Mouse (Mus musculus): ENCODE data around the gene Fgfr2.
A peak's percentile ranks its signal among the peaks of the same experiment; 100 is the strongest.

Fgfr2 gene

DNA sequence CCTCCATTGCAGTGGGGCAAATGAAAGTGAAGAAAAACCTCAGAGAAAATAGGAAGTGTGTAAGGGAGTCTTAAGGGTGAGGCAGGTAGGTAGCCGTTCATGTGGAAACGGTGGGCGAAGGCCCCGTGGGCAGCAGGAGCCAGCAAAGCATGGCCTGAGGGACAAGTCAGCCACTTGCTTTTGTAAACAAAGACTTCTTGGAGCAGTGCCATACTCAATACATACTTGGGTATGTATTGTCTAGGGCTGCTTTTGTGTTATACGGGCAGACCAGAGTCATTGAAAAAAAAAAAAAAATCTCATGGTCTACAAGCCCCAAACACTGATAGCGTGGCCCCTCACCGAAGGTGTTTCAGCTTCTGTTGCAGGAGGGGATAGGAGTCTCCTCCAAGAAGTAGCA, 2878.6 kb downstream of the Fgfr2 start:
- no peak for DNase-seq (ENCODE audit: low spot score)

GRCm38 (mm10) chr7:130243811-130244210, 2879.3 kb downstream of the Fgfr2 start:
- DNase-seq (ENCODE audit: low spot score): no peak

GRCm38 (mm10) chr7:130240191-130240590, 2883.0 kb downstream of the Fgfr2 start:
- DNase-seq (ENCODE audit: low spot score): no peak

GRCm38 (mm10) chr7:130237244-130237643, 2885.9 kb downstream of the Fgfr2 start:
- no peak for DNase-seq (ENCODE audit: low spot score)

GRCm38 (mm10) chr7:130233777-130234176, 2889.4 kb downstream of the Fgfr2 start:
- DNase-seq (ENCODE audit: low spot score): peak; percentile 11

DNA sequence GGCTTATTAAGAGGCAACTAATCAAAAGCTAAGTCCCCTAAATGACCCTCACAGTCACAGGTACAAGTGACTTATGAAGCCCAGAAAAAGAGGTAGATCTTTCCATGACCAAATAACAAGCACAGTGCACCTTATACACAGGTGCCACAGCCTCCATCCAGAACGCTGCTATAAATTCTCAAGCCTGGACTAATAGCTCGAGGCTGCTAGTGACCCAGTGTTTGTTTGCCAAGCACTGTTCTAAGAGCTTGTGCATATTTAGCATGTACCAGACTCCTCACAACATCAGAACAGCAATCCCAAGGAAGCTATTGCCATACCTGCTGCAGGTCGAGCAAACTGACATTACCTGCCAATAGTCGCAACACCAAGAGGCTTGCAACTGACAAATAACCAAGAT, 2893.1 kb downstream of the Fgfr2 start:
- no peak for DNase-seq (ENCODE audit: low spot score)

DNA sequence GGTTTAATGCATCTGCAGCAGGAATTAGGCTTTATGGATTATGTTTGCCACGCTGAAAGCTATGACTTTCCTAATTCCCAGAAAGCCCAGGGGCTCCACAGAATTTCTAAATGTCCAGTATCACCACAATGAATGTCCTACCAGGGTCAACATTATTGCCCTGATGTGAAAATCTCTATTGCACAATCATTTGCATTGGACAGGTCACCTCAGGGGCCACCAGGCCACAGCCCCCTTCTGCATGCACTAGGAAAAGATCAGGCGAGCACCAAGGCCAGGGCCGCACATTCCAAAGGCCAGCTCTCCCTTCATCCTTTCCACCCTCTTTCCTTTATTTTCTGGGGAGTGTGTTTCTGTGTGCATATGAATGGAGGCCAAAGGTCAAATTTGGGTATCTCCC, 2897.9 kb downstream of the Fgfr2 start:
- no peak for DNase-seq (ENCODE audit: low spot score)

DNA sequence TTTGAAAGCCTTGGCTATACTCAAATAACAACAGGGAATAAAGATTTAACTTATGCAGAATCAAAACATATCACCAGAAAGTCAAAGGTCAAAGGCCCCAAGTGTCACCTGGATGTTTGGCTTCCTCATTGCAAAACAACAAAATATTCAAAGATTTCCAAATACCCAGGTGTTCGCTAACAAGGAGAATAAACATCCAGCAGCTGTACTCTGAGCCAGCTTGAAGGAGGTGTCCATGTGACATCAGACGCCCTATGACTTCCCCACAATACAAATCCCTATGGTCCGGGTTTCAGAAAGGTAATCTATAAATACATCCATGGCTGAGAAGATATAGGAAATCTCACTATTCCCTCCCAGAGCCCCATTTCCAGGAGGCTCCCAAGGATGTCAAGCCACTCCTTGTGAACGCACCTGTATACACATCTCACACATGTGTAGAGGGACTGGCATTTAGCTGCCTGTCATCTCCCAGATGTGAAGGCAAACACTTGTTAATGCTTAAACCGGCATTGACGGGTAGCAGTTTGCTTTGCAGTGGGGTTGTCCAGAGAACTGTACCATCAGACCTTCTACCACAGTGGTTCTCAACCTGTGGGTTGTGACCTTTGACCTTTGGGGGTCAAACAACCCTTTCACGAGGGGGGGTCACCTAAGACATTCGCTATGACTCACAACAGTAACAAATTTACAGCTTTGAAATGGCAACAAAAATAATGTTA, 2900.4 kb downstream of the Fgfr2 start:
- no peak for DNase-seq (ENCODE audit: low spot score)

DNA sequence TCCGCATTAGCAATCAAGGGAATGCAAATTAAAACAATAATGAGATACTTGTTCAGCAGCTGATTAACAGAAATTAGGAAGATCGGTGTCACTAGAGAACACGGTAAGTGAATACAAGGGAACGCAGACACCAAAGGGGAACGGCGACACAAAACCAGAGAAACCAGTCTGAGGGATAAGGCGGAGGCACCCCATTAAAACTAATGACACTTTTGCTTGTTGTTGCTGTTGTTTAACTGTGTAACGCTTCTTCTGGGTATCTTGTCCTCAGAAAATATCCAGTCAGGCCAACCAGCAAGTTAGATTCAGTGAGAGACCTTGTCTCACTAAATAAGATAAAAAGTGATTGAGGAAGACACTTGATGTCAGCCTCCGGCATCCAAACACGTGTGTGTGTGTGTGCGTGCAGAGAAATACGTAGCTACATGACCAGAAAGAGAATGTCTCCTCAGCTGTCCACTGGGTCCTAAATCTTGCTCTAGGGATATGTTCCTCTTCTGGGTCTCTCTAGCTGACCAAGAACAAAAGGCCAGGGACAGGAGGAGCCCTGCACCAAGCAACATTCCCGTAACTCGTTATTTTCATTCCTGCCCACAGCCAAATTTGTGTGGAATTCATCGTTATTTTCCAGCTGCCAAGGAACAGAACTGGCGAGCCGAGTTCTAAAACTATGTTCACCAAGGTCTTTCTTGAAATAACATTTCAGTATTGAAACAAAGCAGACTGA, 2901.3 kb downstream of the Fgfr2 start:
- no peak for DNase-seq (ENCODE audit: low spot score)

GRCm38 (mm10) chr7:130220627-130221026, 2902.5 kb downstream of the Fgfr2 start:
- no peak for DNase-seq (ENCODE audit: low spot score)

DNA sequence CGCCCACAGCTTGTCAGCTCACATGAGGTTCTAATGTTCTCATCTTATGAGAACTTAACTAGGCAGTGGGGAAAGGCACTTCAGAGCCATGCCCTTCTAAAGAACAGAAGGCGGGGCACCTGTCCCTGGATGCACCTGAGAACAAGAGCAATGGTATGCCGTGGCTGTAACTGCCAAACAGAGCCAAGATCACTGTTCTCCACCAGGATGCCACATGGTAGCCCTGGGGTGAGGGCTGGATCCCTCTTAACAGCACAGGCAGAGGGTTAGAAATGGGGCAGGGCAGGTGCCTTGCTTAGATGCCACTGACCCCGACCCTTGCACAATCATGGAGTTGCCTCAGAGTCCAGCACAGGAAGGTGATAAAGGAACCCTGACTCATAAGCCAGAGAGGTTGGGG, 2903.3 kb downstream of the Fgfr2 start:
- DNase-seq (ENCODE audit: low spot score): no peak

DNA sequence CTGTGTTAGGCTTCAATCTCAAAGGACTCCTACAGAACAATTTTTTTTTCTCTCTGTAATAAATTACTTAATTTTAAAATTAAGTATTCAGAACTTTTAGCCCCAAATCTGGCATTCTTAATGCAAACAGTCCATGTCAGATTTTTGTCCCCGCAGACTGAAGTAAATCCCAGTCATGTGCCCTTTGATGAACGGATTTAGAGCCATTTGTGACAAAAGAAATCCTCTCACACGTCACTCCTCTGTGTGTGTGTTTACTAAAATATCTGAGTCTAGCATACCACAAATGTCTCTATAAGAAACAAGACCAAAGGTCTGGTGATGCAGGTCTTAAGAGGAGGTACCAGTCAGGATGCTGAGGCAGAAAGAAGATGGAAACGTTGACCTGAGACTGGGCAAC, 2906.9 kb downstream of the Fgfr2 start:
- no peak for DNase-seq (ENCODE audit: low spot score)

- DNase-seq (ENCODE audit: low spot score): peak; percentile 92
These were observed 2907.6 kb downstream of the Fgfr2 start for GRCm38 (mm10) chr7:130215348-130216252.

DNA sequence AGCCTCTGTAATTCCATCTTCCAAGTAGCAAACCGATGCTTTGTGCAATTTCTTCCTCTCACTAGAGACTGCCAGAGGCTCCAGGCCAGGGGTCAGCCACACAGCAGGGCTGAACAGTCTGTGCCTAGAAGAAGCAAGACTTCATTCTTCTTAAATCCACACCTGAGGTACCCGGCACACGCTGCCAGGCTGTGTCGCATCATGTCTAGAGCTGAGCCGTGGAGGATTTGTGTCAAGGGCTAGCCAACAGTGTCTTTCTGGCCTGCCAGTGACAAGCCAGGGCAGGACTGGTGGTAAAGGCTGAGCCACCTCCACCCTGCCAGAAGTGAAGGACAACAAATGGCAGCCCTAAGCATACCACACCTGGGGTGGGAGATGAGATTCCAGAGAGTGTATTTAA, 2910.0 kb downstream of the Fgfr2 start:
- peak; percentile 57 for DNase-seq (ENCODE audit: low spot score)

- no peak for DNase-seq (ENCODE audit: low spot score)
These were observed 2911.7 kb downstream of the Fgfr2 start for GRCm38 (mm10) chr7:130211411-130211810.

DNA sequence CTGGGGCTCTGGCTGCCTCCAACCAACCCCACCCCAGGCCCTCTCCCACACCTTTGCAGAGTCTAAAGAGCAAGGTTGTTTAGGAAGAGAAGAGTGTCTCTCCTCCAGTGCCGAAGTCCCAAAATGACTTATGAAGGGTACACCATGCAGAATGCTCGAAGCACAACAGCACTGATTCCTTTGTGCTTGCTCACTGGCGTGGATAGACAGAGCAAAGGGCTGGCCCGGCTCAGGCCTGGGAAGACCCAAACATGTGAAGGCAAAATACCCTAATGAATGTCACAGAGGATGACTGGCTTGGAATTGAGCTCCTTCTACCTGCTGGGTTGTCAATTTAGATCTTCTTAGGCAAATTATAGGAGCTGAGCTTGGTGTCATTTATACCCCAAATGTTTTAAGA, 2914.5 kb downstream of the Fgfr2 start:
- DNase-seq (ENCODE audit: low spot score): no peak

- no peak for DNase-seq (ENCODE audit: low spot score)
These were observed 2917.0 kb downstream of the Fgfr2 start for GRCm38 (mm10) chr7:130206181-130206582.

GRCm38 (mm10) chr7:130205140-130205539, 2918.0 kb downstream of the Fgfr2 start:
- no peak for DNase-seq (ENCODE audit: low spot score)

DNA sequence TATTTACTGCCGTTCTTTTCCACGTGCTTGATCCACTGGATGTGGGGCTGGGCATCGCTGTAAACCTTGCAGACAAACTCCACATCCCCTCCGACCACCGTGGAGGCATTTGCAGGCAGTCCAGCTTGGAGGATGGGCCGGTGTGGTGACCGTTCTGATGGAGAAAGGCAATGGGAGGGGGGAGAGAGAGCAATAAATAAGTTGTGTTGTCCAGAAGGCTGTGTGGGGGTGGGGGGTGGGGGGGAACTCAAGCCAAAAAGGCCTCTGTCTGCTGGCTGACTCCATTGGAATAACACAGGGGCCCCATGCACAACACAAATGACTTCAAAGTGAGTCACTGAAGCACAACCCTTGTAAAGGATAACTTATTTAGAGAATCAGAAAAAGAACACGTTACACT, 2922.1 kb downstream of the Fgfr2 start:
- no peak for DNase-seq (ENCODE audit: low spot score)

- DNase-seq (ENCODE audit: low spot score): no peak
These were observed 2923.2 kb downstream of the Fgfr2 start for GRCm38 (mm10) chr7:130199951-130200350.

DNA sequence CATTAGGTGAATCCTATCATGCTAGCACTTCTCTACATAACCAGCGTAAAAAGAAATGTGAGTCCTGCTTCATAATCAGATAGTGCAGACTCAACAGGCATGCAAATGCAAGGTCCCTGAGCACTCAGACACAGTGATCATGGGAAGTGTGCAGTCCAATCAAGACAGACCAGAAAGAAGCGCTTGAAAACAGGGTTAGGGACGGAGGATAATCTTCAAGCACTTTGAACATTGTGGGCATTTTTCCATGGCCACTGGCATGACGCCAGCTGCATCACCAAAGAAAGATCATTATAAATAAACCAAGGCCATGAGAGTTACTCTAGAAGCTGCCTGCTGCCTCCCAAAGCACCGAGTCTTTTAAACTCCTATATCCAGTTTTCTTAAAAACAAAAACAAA, 2923.8 kb downstream of the Fgfr2 start:
- DNase-seq (ENCODE audit: low spot score): peak; percentile 11

DNA sequence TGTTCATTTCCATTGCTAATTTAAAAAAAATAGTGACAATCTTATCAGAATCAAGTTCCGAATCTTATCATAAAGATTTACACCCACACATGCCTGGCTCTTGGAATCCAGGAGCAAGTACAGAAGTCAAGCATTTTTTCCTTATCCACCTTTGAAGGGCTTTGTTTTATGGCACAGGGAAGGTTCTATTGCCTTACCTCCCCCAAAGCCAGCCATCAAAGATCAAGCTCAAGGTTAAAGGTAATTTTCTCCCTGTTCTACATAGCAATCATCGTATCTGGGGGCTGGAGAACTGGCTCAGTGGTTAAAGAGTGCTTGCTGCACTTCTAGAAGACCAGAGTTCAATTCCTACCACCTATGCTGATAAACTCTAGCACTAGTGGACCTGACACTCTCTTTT, 2928.1 kb downstream of the Fgfr2 start:
- no peak for DNase-seq (ENCODE audit: low spot score)

Data from adipocyte (in vitro differentiated cells).